Mouse (Mus musculus): ENCODE data around the gene Hoxa3.

DNA sequence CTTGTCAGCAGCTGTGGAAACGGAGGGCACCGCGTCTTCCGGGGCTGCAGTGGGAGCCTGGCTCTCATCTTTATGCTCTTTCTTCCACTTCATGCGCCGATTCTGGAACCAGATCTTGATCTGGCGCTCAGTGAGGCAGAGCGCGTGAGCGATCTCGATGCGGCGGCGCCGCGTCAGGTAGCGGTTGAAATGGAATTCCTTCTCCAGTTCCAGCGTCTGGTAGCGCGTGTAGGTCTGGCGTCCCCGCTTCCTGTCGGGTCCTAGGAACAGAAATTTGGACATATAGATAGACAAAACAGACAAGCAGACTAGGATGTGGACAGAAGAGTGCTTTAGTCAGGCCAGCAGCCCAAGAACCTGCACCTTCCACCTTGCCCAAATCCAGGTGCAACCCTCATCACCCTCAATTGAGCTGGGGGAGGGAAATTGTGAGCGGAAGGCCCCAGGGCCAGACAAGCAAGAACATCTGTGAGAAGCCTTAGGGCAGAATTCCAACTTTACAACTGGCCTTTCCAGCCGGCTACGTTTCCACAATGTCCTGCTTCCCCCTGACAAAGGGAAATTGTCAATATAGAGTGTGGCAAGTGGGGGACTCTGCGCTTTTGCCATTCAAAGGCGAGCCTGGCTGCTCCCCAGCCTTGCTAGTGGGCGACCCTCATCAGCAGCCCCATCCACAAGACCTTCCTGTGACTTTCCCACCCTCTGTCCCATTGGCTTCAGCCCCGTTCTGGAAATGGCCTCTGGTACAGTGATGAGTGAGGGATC is 2.8 kb upstream of the Hoxa3 start:
- no peak for TF ChIP-seq POLR2A (IDR thresholded peaks at IDR 0.05; ENCODE audit: insufficient read depth, low read depth, low read length)
- TF ChIP-seq CTCF (IDR thresholded peaks at IDR 0.05; ENCODE audit: insufficient read depth, low read depth, low read length): no peak

Measured in olfactory bulb, adult 2 months (tissue).